Mouse (Mus musculus) midbrain, embryonic 16.5 days (tissue): ENCODE results near the gene Ccdc8. TPM values are rescaled to one million over a fixed set of nuclear protein-coding genes. Genes with fewer than 3 reads are reported as not detected.

Source experiments
- ATAC-seq: fragments of 200-750 bp; cut with Nextera tagmentation; 2 replicates; pipeline ENCODE4 v1.8.0; 2017; ENCODE audit warnings: moderate TSS enrichment
- H3K27ac ChIP-seq: fragments of 300-500 bp; sonication (generic); 2 replicates; pipeline ENCODE4 v1.5.1; 2014; ENCODE audit warnings: mild to moderate bottlenecking, low read length, mixed read lengths
- H3K27me3 ChIP-seq: fragments of 300-500 bp; sonication (generic); 2 replicates; pipeline ENCODE4 v1.6.1; 2014; ENCODE audit warnings: low read depth, low read length, mixed read lengths; ENCODE audit not compliant: control insufficient read depth, insufficient read depth
- H3K36me3 ChIP-seq: fragments of 300-500 bp; sonication (generic); 2 replicates; pipeline ENCODE4 v1.6.1; 2014; ENCODE audit warnings: mild to moderate bottlenecking, low read length, moderate library complexity, mixed read lengths; ENCODE audit not compliant: control insufficient read depth, insufficient read depth
- H3K4me1 ChIP-seq: fragments of 300-500 bp; sonication (generic); 2 replicates; pipeline ENCODE4 v1.6.1; 2014; ENCODE audit warnings: mild to moderate bottlenecking, low read length, mixed read lengths; ENCODE audit not compliant: control insufficient read depth, insufficient read depth
- H3K4me2 ChIP-seq: fragments of 300-500 bp; sonication (generic); 2 replicates; pipeline ENCODE4 v1.6.1; 2014; ENCODE audit warnings: mild to moderate bottlenecking, low read length, mixed read lengths
- H3K4me3 ChIP-seq: fragments of 300-500 bp; sonication (generic); 2 replicates; pipeline ENCODE4 v1.5.1; 2014; ENCODE audit warnings: low read depth, mild to moderate bottlenecking, low read length, moderate library complexity, mixed read lengths
- H3K9ac ChIP-seq: fragments of 300-500 bp; sonication (generic); 2 replicates; pipeline ENCODE4 v1.6.1; 2014; ENCODE audit warnings: low read depth, low read length, mixed read lengths
- H3K9me3 ChIP-seq: fragments of 300-500 bp; sonication (generic); replicated peaks from 2 replicates; pipeline ENCODE4 v1.6.1; 2014; ENCODE audit warnings: mild to moderate bottlenecking, low read length, mixed read lengths; ENCODE audit not compliant: control insufficient read depth, poor library complexity, severe bottlenecking
- WGBS: fragments of 180-500 bp; shearing (Covaris S2); extraction: QIAGEN DNeasy Blood & Tissue Kit; methylation state at CpG from one replicate; pipeline ENCODE4 v1.1.7; 2014; 5-methylcytosine and 5-hydroxymethylcytosine counted together
- polyA plus RNA-seq: library from polyadenylated mRNA; unstranded; fragments of >200 nt; fragmentation: Nextera tagmentation; extraction: Ambion mirVana; gene quantifications from 2 replicates; pipeline ENCODE4 v1.2.1, GENCODE M21; 2015

The Ccdc8 gene
- polyA plus RNA-seq, 1 experiment from 2014 or later: 6.9 TPM

- Histone ChIP-seq H3K36me3 (no peaks in the 10 kb centered on the region), H3K27ac (no peak overlapping the region), H3K27me3 (no peaks in the 10 kb centered on the region), H3K4me2 (no peak overlapping the region), H3K4me1 (no peaks in the 10 kb centered on the region), H3K9ac (no peak overlapping the region), H3K9me3 (no peaks in the 10 kb centered on the region), H3K4me3 (no peak overlapping the region)
- ATAC-seq: no peak
- WGBS: 86% methylated on average over 6 of the region's 6 CpGs
These were observed 24.1 kb upstream of the Ccdc8 start for GRCm38 (mm10) chr7:16968414-16968813.

- Histone ChIP-seq H3K4me3 (no peak overlapping the region), H3K27me3 (no peaks in the 10 kb centered on the region), H3K27ac (no peak overlapping the region), H3K36me3 (no peaks in the 10 kb centered on the region), H3K4me2 (no peak overlapping the region), H3K9me3 (no peaks in the 10 kb centered on the region), H3K4me1 (no peaks in the 10 kb centered on the region), H3K9ac (no peak overlapping the region)
- WGBS: 82% methylated on average over 3 of the region's 3 CpGs
- ATAC-seq: no peak
These were observed 21.3 kb upstream of the Ccdc8 start for GRCm38 (mm10) chr7:16971160-16971559.

- no peaks in the 10 kb centered on the region for H3K36me3 ChIP-seq
- no peaks in the 10 kb centered on the region for H3K9me3 ChIP-seq
- H3K9ac ChIP-seq: no peak overlapping the region
- no peaks in the 10 kb centered on the region for H3K4me1 ChIP-seq
- no peak for ATAC-seq
- no peak overlapping the region for H3K27ac ChIP-seq
- no peaks in the 10 kb centered on the region for H3K27me3 ChIP-seq
- H3K4me2 ChIP-seq: no peak overlapping the region
- 58% methylated on average over 6 of the region's 6 CpGs for WGBS
- no peak overlapping the region for H3K4me3 ChIP-seq
These were observed 18.5 kb upstream of the Ccdc8 start for GRCm38 (mm10) chr7:16974018-16974417.

GRCm38 (mm10) chr7:16976298-16976697, 16.2 kb upstream of the Ccdc8 start:
- no peak overlapping the region for H3K4me3 ChIP-seq
- 59% methylated on average over 8 of the region's 8 CpGs for WGBS
- H3K27me3 ChIP-seq: no peaks in the 10 kb centered on the region
- H3K27ac ChIP-seq: no peak overlapping the region
- H3K36me3 ChIP-seq: no peaks in the 10 kb centered on the region
- no peaks in the 10 kb centered on the region for H3K9me3 ChIP-seq
- no peak overlapping the region for H3K9ac ChIP-seq
- no peak for ATAC-seq
- H3K4me2 ChIP-seq: no peak overlapping the region
- peaks cover 4% of the 10 kb centered on the region; the same call in 1 of the 2 replicates for H3K4me1 ChIP-seq

GRCm38 (mm10) chr7:16978173-16978572, 14.3 kb upstream of the Ccdc8 start:
- Histone ChIP-seq H3K9me3 (no peaks in the 10 kb centered on the region), H3K27ac (no peak overlapping the region), H3K4me1 (peaks cover 14% of the 10 kb centered on the region), H3K27me3 (no peaks in the 10 kb centered on the region), H3K4me3 (no peak overlapping the region), H3K9ac (no peak overlapping the region), H3K4me2 (no peak overlapping the region), H3K36me3 (no peaks in the 10 kb centered on the region)
- ATAC-seq: no peak
- WGBS: 78% methylated on average over 6 of the region's 6 CpGs

- Histone ChIP-seq H3K36me3 (no peaks in the 10 kb centered on the region), H3K4me1 (peaks cover 18% of the 10 kb centered on the region), H3K27ac (no peak overlapping the region), H3K9me3 (no peaks in the 10 kb centered on the region), H3K9ac (no peak overlapping the region), H3K4me3 (no peak overlapping the region), H3K27me3 (no peaks in the 10 kb centered on the region), H3K4me2 (no peak overlapping the region)
- ATAC-seq: no peak
- 97% methylated on average over 3 of the region's 3 CpGs for WGBS
These were observed 13.9 kb upstream of the Ccdc8 start for GRCm38 (mm10) chr7:16978593-16978992.

GRCm38 (mm10) chr7:16980348-16980747, 12.2 kb upstream of the Ccdc8 start:
- 13% methylated on average over 12 of the region's 12 CpGs for WGBS
- no peak for ATAC-seq
- H3K36me3 ChIP-seq: no peaks in the 10 kb centered on the region
- H3K4me2 ChIP-seq: peak overlapping the region; percentile 41
- no peaks in the 10 kb centered on the region for H3K9me3 ChIP-seq
- no peak overlapping the region for H3K9ac ChIP-seq
- H3K27ac ChIP-seq: peak overlapping the region; percentile 62
- no peak overlapping the region for H3K4me3 ChIP-seq
- H3K27me3 ChIP-seq: no peaks in the 10 kb centered on the region
- peaks cover 30% of the 10 kb centered on the region for H3K4me1 ChIP-seq

GRCm38 (mm10) chr7:16982859-16983568, 9.5 kb upstream of the Ccdc8 start, which contains the start of gene Gm42372:
Gene Gm42372 (plus strand): TSS chr7:16983086.
- Histone ChIP-seq H3K36me3 (no peaks in the 10 kb centered on the region), H3K27ac (peak within 1 kb of the TSS; percentile 79), H3K4me3 (peak within 1 kb of the TSS; percentile 49), H3K27me3 (no peaks in the 10 kb centered on the region), H3K9me3 (no peaks in the 10 kb centered on the region), H3K9ac (peak within 1 kb of the TSS; percentile 69), H3K4me2 (peak within 1 kb of the TSS; percentile 82), H3K4me1 (peaks cover 48% of the 10 kb centered on the region)
- 19% methylated on average over 26 of the region's 26 CpGs for WGBS
- ATAC-seq: peak; percentile 79

GRCm38 (mm10) chr7:16987541-16988149, 4.9 kb upstream of the Ccdc8 start:
- Histone ChIP-seq H3K9me3 (no peaks in the 10 kb centered on the region), H3K4me2 (peak overlapping the region; percentile 33), H3K4me3 (no peak overlapping the region), H3K9ac (peak overlapping the region; percentile 45), H3K4me1 (peaks cover 57% of the 10 kb centered on the region), H3K36me3 (no peaks in the 10 kb centered on the region), H3K27me3 (no peaks in the 10 kb centered on the region), H3K27ac (peak overlapping the region; percentile 80)
- peak; percentile 47; the same call in 1 of the 2 replicates for ATAC-seq
- 21% methylated on average over 7 of the region's 7 CpGs for WGBS
